Mouse (Mus musculus): ENCODE measurements around the gene Gm29866.
"Not testable (repeated sequence)": the region's sequence is repeated elsewhere in the genome, so short reads cannot be mapped to it uniquely, and the experiment has no call there.

The Gm29866 gene

GRCm38 (mm10) chrY:20993557-20993956 is at the start of gene Gm29866:
Gene Gm29866, minus strand, starts transcription at chrY:20993657.
- DNase-seq (ENCODE audit: low spot score in 2 of 2) = not testable (repeated sequence)

Data from urinary bladder, adult 18-20 months (tissue).